Mouse (Mus musculus) naive thymus-derived CD4-positive, alpha-beta T cell, adult 5 months (primary cell): ENCODE data around the gene Pigb. TPM values are rescaled to one million over a fixed set of nuclear protein-coding genes. Genes with fewer than 3 reads are reported as not detected.

ENCODE experiments used
- polyA plus RNA-seq: library from polyadenylated mRNA; unstranded; fragments of 100-300 nt; shearing (Covaris generic); gene quantifications from one replicate; pipeline ENCODE4 v1.2.1, GENCODE M21; 2017

Pigb gene
- polyA plus RNA-seq: 11.9 TPM

GRCm38 (mm10) chr9:73040080-73040479 lies at the start of gene Pigb:
Gene Pigb (minus strand): TSS chr9:73040378.

GRCm38 (mm10) chr9:73044146-73045079 lies 4.2 kb upstream of the Pigb start, which contains the start of gene Rab27a:
Gene Rab27a (plus strand): TSS chr9:73044854.

GRCm38 (mm10) chr9:72985250-72986220 lies 54.6 kb downstream of the Pigb start, which contains the start of the genes Ccpg1os and Ccpg1:
Gene Ccpg1os (minus strand): TSS chr9:72985382.
Gene Ccpg1 (plus strand): TSS chr9:72985429.

GRCm38 (mm10) chr9:72958521-72959450 lies 81.4 kb downstream of the Pigb start, which contains the start of the genes Dyx1c1 and Gm44503:
Gene Dyx1c1 (plus strand): TSS chr9:72958785.
Gene Gm44503 (plus strand): TSS chr9:72958852.

Other genes with a start within 250 kb of the Pigb start
- not detected for gene Prtg, start 233.5 kb downstream of the Pigb start, polyA plus RNA-seq
- gene Pygo1, start 114.7 kb downstream of the Pigb start, polyA plus RNA-seq: not detected
- 1.4 TPM for gene Dyx1c1, start 81.6 kb downstream of the Pigb start, polyA plus RNA-seq
- gene Gm44503, start 81.5 kb downstream of the Pigb start, polyA plus RNA-seq: not detected
- 3.3 TPM for gene Ccpg1os, start 55.0 kb downstream of the Pigb start, polyA plus RNA-seq
- gene Ccpg1, start 54.9 kb downstream of the Pigb start, polyA plus RNA-seq: 126 TPM
- 36.3 TPM for gene Rab27a, start 4.5 kb upstream of the Pigb start, polyA plus RNA-seq
- gene Khdc3, start 61.5 kb upstream of the Pigb start, polyA plus RNA-seq: 0.20 TPM
- not detected for gene Gm20509, start 62.1 kb upstream of the Pigb start, polyA plus RNA-seq
- 77.1 TPM for gene Rsl24d1, start 73.0 kb upstream of the Pigb start, polyA plus RNA-seq